Mouse (Mus musculus) liver, adult 10 weeks (tissue): ENCODE measurements around the gene Krtap15. TPM values are rescaled to one million over a fixed set of nuclear protein-coding genes. Genes with fewer than 3 reads are reported as not detected.

Experiments used
- polyA plus RNA-seq: library from polyadenylated mRNA; stranded (reverse); fragments of 350-450 nt; fragmentation: Illumina TruSeq; extraction: RNeasy Lipid Tissue Mini Kit (QIAGEN cat#74804); gene quantifications from one replicate; pipeline ENCODE4 v1.2.3, GENCODE M21; 2014; ENCODE audit warnings: low read depth, low replicate concordance

The Krtap15 gene
- not detected for polyA plus RNA-seq

GRCm38 (mm10) chr16:88820066-88820465, at the start of gene Krtap15:
Krtap15 (plus strand) TSS chr16:88820215.

GRCm38 (mm10) chr16:88774106-88774505, 45.9 kb upstream of the Krtap15 start, which contains the start of gene 2310057N15Rik:
2310057N15Rik (minus strand) TSS chr16:88774206.

GRCm38 (mm10) chr16:88777596-88777995, 42.4 kb upstream of the Krtap15 start, which contains the start of gene Gm5965:
Gm5965 (plus strand) TSS chr16:88777896.

GRCm38 (mm10) chr16:88811827-88812226, 8.2 kb upstream of the Krtap15 start, which contains the start of gene Gm20741:
Gm20741 (minus strand) TSS chr16:88812220.

GRCm38 (mm10) chr16:88826095-88826652, 6.2 kb downstream of the Krtap15 start, which contains the start of gene Krtap14:
Krtap14 (minus strand) TSS chr16:88826145.

GRCm38 (mm10) chr16:88869311-88869710, 49.3 kb downstream of the Krtap15 start, which contains the start of gene Krtap19-1:
Krtap19-1 (minus strand) TSS chr16:88869411.

GRCm38 (mm10) chr16:88874169-88874568, 54.2 kb downstream of the Krtap15 start, which contains the start of gene Krtap19-2:
Krtap19-2 (minus strand) TSS chr16:88874269.

GRCm38 (mm10) chr16:88877938-88878337, 57.9 kb downstream of the Krtap15 start, which contains the start of gene Krtap19-3:
Krtap19-3 (minus strand) TSS chr16:88878038.

Other genes starting within 250 kb of the Krtap15 start
- not detected for gene Krtap24-1, start 207.9 kb upstream of the Krtap15 start, polyA plus RNA-seq
- not detected for gene 2310079G19Rik, start 192.5 kb upstream of the Krtap15 start, polyA plus RNA-seq
- not detected for gene Krtap26-1, start 172.4 kb upstream of the Krtap15 start, polyA plus RNA-seq
- gene Krtap27-1, start 148.5 kb upstream of the Krtap15 start, polyA plus RNA-seq: not detected
- gene 2310061N02Rik, start 112.3 kb upstream of the Krtap15 start, polyA plus RNA-seq: not detected
- not detected for gene Krtap13-1, start 91.4 kb upstream of the Krtap15 start, polyA plus RNA-seq
- gene Krtap13, start 68.6 kb upstream of the Krtap15 start, polyA plus RNA-seq: not detected
- gene 2310034C09Rik, start 61.4 kb upstream of the Krtap15 start, polyA plus RNA-seq: not detected
- not detected for gene 2310057N15Rik, start 46.0 kb upstream of the Krtap15 start, polyA plus RNA-seq
- not detected for gene Gm5965, start 42.3 kb upstream of the Krtap15 start, polyA plus RNA-seq
- not detected for gene Gm20741, start 8.0 kb upstream of the Krtap15 start, polyA plus RNA-seq
- gene Krtap14, start 5.9 kb downstream of the Krtap15 start, polyA plus RNA-seq: not detected
- gene Krtap19-1, start 49.2 kb downstream of the Krtap15 start, polyA plus RNA-seq: not detected
- gene Krtap19-2, start 54.1 kb downstream of the Krtap15 start, polyA plus RNA-seq: not detected
- not detected for gene Krtap19-3, start 57.8 kb downstream of the Krtap15 start, polyA plus RNA-seq
- gene Krtap19-4, start 64.9 kb downstream of the Krtap15 start, polyA plus RNA-seq: not detected
- gene Krtap19-5, start 76.2 kb downstream of the Krtap15 start, polyA plus RNA-seq: not detected
- not detected for gene Krtap19-9b, start 112.0 kb downstream of the Krtap15 start, polyA plus RNA-seq
- gene Krtap16-3, start 142.7 kb downstream of the Krtap15 start, polyA plus RNA-seq: not detected
- not detected for gene Krtap22-2, start 190.5 kb downstream of the Krtap15 start, polyA plus RNA-seq
- not detected for gene Gm10229, start 195.1 kb downstream of the Krtap15 start, polyA plus RNA-seq
- not detected for gene Krtap6-1, start 211.5 kb downstream of the Krtap15 start, polyA plus RNA-seq
- gene Gm10228, start 221.3 kb downstream of the Krtap15 start, polyA plus RNA-seq: not detected
- gene Krtap6-5, start 227.7 kb downstream of the Krtap15 start, polyA plus RNA-seq: not detected
- gene 1110025L11Rik, start 243.8 kb downstream of the Krtap15 start, polyA plus RNA-seq: not detected